Mouse (Mus musculus): ENCODE data around the gene RPS10-NUDT3. TPM values are rescaled to one million over a fixed set of nuclear protein-coding genes. Genes with fewer than 3 reads are reported as not detected.
A peak's percentile ranks its signal among the peaks of the same experiment; 100 is the strongest.

The RPS10-NUDT3 gene
- not detected for total RNA-seq (2022)

- peak; percentile 81 for DNase-seq
Measured at GRCm38 (mm10) chr17:27634871-27635574, at the start of gene RPS10-NUDT3. Gene RPS10-NUDT3, minus strand, starts transcription at chr17:27635222.

DNA sequence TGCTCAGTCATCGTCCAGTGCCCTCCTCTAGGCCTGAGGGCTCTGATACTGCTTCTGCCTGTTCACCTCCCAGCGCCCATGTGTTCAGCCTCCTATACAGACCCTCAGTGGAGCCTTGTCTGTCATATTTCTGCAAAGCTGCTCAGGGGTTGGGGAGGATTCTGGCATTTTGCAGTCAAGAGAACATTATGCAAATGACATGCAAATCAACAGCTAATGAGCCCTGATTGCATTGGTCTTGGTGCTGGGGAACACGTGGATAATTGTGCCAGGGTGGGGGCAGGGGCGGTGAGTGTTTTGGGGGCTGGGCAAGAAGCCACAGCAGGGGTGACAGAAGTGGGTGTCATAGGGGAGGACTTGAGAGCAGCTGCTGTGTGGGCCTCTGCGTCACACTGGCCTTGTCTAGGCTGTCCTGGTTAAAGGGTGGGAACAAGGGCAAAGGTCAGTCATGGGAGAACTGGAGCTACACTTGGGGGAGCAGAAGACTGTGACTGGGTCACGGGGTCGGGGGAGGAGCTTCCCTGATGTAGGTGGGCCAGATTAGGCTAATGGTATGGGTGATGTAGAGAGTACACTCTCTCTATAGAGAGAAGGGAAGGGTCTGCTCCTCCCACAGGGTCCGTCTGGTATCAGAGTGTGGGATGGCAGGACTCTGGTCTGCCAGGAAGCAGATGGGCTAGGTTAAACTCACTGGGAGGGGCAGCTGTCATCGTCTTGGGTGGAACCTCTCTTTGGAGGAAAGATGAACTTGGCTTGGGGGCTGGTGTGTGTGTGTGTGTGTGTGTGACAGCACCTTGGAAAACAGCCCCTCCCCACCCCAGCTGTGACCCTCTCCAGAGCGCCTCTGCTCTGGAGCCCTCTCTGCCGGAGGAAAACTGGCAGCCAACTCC is 44.1 kb upstream of the RPS10-NUDT3 start:
- no peak for DNase-seq

- no peak for DNase-seq
Measured at GRCm38 (mm10) chr17:27677756-27678155, 42.7 kb upstream of the RPS10-NUDT3 start.

- no peak for DNase-seq
Measured at GRCm38 (mm10) chr17:27676270-27676669, 41.2 kb upstream of the RPS10-NUDT3 start.

- no peak for DNase-seq
Measured at GRCm38 (mm10) chr17:27675453-27675852, 40.4 kb upstream of the RPS10-NUDT3 start.

DNA sequence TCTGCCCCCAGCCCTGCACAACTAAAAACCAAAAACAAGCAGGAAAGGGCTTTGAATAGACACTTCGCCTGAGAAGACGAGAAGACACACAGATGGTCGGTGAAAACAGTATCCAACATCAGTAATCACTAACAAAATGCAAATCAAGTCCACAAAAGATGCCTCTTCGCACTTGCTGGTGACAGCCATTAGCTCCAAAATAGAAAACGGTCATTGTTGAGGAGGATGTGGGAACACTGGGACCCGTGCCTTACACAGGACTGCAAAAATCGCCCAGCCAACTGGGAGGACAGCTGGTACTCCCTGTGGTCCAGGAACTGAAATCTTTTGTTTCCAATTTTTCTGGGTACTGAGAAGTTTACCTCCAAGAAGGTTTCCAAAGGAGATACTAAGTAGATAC is 38.9 kb upstream of the RPS10-NUDT3 start:
- DNase-seq: no peak

DNA sequence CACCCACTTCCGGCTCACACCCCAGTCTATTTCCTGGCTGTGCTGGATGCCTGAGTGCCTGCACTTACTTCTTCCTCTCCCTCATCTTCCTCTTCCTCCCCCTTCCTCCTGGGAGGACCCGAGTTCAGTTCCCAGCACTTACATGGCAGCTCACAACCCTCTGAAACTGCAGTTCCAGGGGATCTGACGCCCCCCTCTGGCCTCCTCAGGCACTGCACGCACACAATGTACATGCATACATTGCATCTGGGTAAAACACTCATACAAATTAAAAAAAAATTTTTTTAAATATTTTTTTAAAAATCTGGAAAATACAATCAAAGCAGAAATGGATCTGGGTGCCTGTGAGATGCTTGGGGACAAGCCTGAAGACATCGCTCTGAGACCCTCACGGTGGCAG is 36.7 kb upstream of the RPS10-NUDT3 start:
- no peak for DNase-seq

- no peak for DNase-seq
Measured at GRCm38 (mm10) chr17:27658767-27659166, 23.7 kb upstream of the RPS10-NUDT3 start.

DNA sequence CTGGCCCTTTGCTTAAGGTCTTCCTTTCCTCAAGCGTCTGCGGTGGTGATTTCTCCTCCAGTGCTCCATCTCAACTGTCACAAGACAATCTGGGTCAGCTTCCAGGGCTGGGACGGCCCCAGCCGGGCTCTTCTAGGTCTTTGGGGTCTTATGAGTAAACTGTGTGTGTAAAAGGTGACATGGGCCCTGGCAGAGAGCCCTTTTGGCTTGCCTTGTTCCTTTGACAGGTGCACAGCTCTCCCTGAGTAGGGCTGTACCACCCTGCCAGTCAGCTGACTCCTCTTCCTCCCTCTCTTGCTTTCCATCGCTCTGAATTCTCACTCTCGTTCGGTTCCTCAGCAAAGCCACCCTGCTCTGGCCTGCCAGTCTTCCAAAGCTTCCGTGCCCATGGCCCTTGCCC is 22.1 kb upstream of the RPS10-NUDT3 start:
- no peak for DNase-seq

DNA sequence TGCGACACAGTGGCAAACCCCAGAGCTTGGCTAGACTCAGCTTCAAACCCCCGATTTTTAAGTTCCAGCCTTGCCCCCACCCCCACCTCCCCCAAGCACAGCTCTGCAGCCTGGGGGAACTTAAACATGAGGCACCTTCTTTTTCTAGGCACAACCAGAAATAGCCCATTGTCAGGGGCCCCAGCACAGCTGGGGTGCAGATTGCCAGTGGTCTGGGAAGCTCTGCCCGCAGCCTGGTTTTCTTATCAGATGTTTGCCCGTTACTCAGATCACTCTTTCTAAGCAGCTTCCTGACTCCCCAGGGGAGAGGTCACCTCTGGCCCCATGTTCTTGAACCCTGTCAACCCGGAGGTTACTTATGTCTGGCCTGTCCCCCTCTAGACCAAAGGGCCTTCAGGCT is 21.4 kb upstream of the RPS10-NUDT3 start:
- no peak for DNase-seq

DNA sequence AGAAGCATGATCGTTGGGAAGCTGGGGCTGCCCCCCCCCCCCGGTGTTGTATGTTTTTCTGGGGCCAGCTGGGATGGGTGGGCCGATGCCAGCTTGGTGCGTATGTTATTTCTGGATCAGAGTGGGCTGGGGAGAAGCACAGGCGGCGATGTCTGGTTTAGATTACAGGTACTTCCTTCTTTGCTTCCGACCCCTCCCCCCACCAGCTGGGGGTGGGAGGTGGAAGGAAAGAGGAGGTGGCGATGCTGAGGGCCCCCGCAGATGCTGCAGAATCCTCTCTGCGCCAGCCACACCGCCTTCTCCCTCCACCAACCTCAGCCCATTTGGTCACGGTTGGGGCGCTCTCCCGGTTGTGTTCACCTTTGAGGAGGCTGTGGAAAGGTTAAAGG is 21.0 kb upstream of the RPS10-NUDT3 start:
- no peak for DNase-seq

- no peak for DNase-seq
Measured at GRCm38 (mm10) chr17:27655089-27656010, 20.3 kb upstream of the RPS10-NUDT3 start, which contains the start of gene Pacsin1. Gene Pacsin1, plus strand, starts transcription at chr17:27655509.

DNA sequence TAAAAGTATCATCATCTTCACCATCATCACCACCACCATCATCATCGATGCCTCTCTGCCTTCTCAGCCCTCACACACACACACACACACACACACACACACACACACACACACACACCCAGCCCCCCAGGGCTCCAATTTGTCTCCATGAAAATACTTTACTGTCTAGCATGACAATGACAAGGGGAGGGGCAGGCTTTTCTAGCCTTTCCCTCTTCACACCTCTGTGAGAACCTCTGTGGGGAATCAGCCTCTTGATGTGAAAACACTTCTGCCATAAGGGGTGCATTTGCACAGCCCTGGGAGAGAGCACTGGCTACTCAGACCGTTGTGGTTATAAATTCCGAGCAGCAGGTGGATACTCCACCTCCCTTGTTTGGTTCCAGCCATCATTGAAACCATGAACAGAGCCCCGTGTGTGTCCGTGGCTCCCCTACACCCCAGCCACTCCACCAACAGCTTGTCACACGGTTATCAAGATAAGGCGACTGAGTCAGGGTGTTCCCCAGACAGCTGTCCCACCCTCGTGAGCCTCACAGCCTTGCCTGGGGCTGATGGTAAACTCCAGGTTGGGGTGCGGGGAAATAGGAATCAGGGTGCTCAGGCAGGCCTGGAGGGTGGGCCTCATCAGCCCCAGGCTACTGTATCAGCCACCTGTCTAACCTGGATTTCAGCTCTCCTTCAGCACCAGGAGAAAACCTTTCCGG is 18.4 kb upstream of the RPS10-NUDT3 start:
- no peak for DNase-seq

DNA sequence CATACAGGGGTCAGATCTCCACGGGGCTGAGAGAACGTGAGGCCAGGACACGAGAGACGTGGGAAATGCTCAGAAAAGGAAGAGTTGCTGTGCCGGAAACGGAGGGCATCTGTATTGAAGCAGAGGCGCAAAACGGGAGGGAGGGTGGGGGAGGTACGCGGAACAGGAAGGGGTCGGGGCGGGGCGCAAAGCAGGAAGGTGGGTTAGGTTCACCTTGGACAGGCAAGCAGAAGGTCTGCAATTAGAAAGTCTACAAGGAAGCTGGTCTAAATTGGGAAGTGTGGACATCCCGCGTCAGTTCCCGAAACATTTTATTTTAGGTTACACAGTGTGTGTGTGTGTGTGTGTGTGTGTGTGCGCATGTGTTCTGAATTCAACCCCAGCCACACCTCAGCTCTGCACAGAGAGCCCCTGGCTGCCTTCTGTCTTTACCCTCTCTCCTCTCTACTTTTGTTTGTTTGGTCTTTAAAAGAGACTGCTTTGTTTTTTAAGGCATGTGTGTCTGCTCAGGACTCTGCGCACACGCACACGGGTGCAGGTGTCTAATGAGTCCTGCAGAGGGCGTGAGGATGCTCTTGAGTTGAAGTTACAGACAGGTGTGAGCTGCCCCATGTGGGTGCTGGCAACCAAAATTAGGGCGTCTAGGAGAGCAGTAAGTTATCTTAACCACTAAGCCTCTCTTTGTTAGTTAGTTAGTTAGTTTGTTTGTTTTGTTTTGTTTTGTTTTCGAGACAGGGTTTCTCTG is 17.2 kb upstream of the RPS10-NUDT3 start:
- DNase-seq: no peak

- no peak for DNase-seq
Measured at GRCm38 (mm10) chr17:27650586-27650985, 15.6 kb upstream of the RPS10-NUDT3 start.

DNA sequence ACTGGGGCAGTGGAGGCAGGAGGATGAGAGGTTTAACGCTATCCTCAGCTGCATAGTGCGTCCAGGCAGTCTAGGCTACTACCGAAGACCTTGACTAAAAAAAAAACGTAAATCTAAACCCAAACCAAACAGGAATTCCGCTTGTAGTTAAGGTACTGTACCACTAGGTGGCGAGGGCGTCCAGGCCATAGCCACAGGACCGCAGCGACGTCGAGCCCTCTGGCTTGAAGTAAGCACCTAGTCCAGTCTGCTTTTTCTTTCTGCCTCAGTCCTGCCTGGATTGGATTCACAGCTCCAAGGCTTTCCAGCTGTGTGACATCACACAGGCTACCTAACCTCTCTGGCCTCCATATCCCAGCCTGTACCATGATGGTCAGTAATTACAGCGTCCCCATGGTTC is 15.1 kb upstream of the RPS10-NUDT3 start:
- peak; percentile 52 for DNase-seq

GRCm38 (mm10) chr17:27645807-27646206 is 10.8 kb upstream of the RPS10-NUDT3 start:
- DNase-seq: no peak

DNA sequence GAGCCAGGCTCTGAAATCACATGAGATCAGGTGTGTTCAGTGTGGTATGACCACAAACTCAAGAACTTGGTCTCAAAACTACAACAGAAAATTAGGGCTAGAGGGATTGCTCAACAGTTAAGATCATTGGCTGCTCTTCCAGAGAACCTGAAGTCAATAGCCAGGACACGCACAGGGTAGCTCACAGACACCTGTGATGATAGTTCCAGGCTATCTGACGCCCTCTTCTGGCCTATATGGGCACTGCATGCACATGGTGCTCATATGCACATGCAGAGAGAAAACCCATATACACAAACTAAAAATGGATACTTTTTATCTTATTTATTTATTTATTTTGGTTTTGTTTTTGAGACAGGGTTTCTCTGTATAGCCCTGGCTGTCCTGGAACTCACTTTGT is 9.6 kb upstream of the RPS10-NUDT3 start:
- no peak for DNase-seq

- no peak for DNase-seq
Measured at GRCm38 (mm10) chr17:27643756-27644155, 8.7 kb upstream of the RPS10-NUDT3 start.

GRCm38 (mm10) chr17:27643101-27643500 is 8.1 kb upstream of the RPS10-NUDT3 start:
- DNase-seq: no peak

- DNase-seq: no peak
Measured at GRCm38 (mm10) chr17:27642491-27643062, 7.6 kb upstream of the RPS10-NUDT3 start.
